Mouse (Mus musculus) forebrain, embryonic 14.5 days (tissue): ENCODE data around the gene 4930558K02Rik. TPM values are rescaled to one million over a fixed set of nuclear protein-coding genes. Genes with fewer than 3 reads are reported as not detected.

ENCODE experiments used
- ATAC-seq: fragments of 200-750 bp; cut with Nextera tagmentation; 2 replicates; pipeline ENCODE4 v1.8.0; 2017; ENCODE audit warnings: mild to moderate bottlenecking, moderate library complexity
- DNase-seq: peaks from one replicate; pipeline ENCODE4 v3.0.0-alpha.2; 2015; ENCODE audit warnings: low spot score
- H3K27ac ChIP-seq: fragments of 300-500 bp; sonication (generic); 2 replicates; pipeline ENCODE4 v1.5.1; 2014; ENCODE audit warnings: low read depth, mild to moderate bottlenecking, control low read depth, low read length, moderate library complexity
- H3K27me3 ChIP-seq: fragments of 300-500 bp; sonication (generic); replicated peaks from 2 replicates; pipeline ENCODE4 v1.6.1; 2014; ENCODE audit warnings: low read length, control low read depth, mixed read lengths; ENCODE audit not compliant: control insufficient read depth, insufficient read depth
- H3K36me3 ChIP-seq: fragments of 300-500 bp; sonication (generic); 2 replicates; pipeline ENCODE4 v1.6.1; 2014; ENCODE audit warnings: low read length, control low read depth; ENCODE audit not compliant: control insufficient read depth, insufficient read depth
- H3K4me1 ChIP-seq: fragments of 300-500 bp; sonication (generic); 2 replicates; pipeline ENCODE4 v1.6.1; 2014; ENCODE audit warnings: antibody characterized with exemption, low read length, control low read depth; ENCODE audit not compliant: control insufficient read depth, insufficient read depth
- H3K4me2 ChIP-seq: fragments of 300-500 bp; sonication (generic); 2 replicates; pipeline ENCODE4 v1.6.1; 2014; ENCODE audit warnings: mild to moderate bottlenecking, control low read depth, low read length
- H3K4me3 ChIP-seq: fragments of 300-500 bp; sonication (generic); 2 replicates; pipeline ENCODE4 v1.5.1; 2014; ENCODE audit warnings: low read depth, low read length, control low read depth
- H3K9ac ChIP-seq: fragments of 300-500 bp; sonication (generic); 2 replicates; pipeline ENCODE4 v1.6.1; 2014; ENCODE audit warnings: mild to moderate bottlenecking, low read length, control low read depth, moderate library complexity
- H3K9me3 ChIP-seq: fragments of 300-500 bp; sonication (generic); replicated peaks from 2 replicates; pipeline ENCODE4 v1.6.1; 2016; ENCODE audit warnings: low read length, control low read depth, mixed read lengths; ENCODE audit not compliant: control insufficient read depth
- WGBS: fragments of 180-500 bp; shearing (Covaris S2); extraction: QIAGEN DNeasy Blood & Tissue Kit; methylation state at CpG from one replicate; pipeline ENCODE4 v1.1.7; 2014; 5-methylcytosine and 5-hydroxymethylcytosine counted together
- polyA plus RNA-seq: library from polyadenylated mRNA; unstranded; fragments of >200 nt; fragmentation: Nextera tagmentation; extraction: Ambion mirVana; gene quantifications from 2 replicates; pipeline ENCODE4 v1.2.1, GENCODE M21; 2014

Gene 4930558K02Rik
- polyA plus RNA-seq, 1 experiment from 2014 or later = 0.18 TPM

- 94% methylated on average over 2 of the region's 2 CpGs for WGBS
- no peak overlapping the region for H3K4me3 ChIP-seq
Observed at GRCm38 (mm10) chr1:161967936-161968335, 11.5 kb downstream of the 4930558K02Rik start.

GRCm38 (mm10) chr1:161962465-161963377 is 16.7 kb downstream of the 4930558K02Rik start:
- WGBS = 50% methylated on average over 3 of the region's 3 CpGs
- ATAC-seq (peak; percentile 73; the same call in 1 of the 2 replicates), DNase-seq (peak; percentile 58)

More at GRCm38 (mm10) chr1:161967936-161968335, 11.5 kb downstream of the 4930558K02Rik start:
- Histone ChIP-seq H3K9me3 (no peaks in the 10 kb centered on the region), H3K9ac (no peak overlapping the region), H3K4me2 (no peak overlapping the region), H3K4me1 (peaks cover 7% of the 10 kb centered on the region; the same call in 1 of the 2 replicates), H3K27ac (no peak overlapping the region), H3K27me3 (no peaks in the 10 kb centered on the region), H3K36me3 (no peaks in the 10 kb centered on the region)
- no peak for ATAC-seq
- no peak for DNase-seq

GRCm38 (mm10) chr1:161957964-161958950 is 21.2 kb downstream of the 4930558K02Rik start:
- 86% methylated on average over 19 of the region's 19 CpGs for WGBS
- DNase-seq (no peak), ATAC-seq (no peak)
- Histone ChIP-seq H3K4me3 (no peak overlapping the region), H3K36me3 (no peaks in the 10 kb centered on the region), H3K27ac (no peak overlapping the region), H3K9me3 (no peaks in the 10 kb centered on the region), H3K27me3 (no peaks in the 10 kb centered on the region), H3K4me1 (no peaks in the 10 kb centered on the region), H3K4me2 (no peak overlapping the region), H3K9ac (no peak overlapping the region)

More at GRCm38 (mm10) chr1:161962465-161963377, 16.7 kb downstream of the 4930558K02Rik start:
- no peaks in the 10 kb centered on the region for H3K36me3 ChIP-seq
- H3K27me3 ChIP-seq = no peaks in the 10 kb centered on the region
- no peaks in the 10 kb centered on the region for H3K9me3 ChIP-seq
- no peak overlapping the region for H3K4me3 ChIP-seq
- no peak overlapping the region for H3K9ac ChIP-seq
- H3K27ac ChIP-seq = no peak overlapping the region
- no peaks in the 10 kb centered on the region for H3K4me1 ChIP-seq
- no peak overlapping the region for H3K4me2 ChIP-seq

- Histone ChIP-seq H3K9me3 (no peaks in the 10 kb centered on the region), H3K4me2 (no peak overlapping the region), H3K9ac (no peak overlapping the region), H3K4me1 (no peaks in the 10 kb centered on the region), H3K27me3 (no peaks in the 10 kb centered on the region), H3K4me3 (no peak overlapping the region), H3K36me3 (no peaks in the 10 kb centered on the region), H3K27ac (no peak overlapping the region)
- DNase-seq (no peak), ATAC-seq (no peak)
- 75% methylated on average over 5 of the region's 5 CpGs for WGBS
Observed at GRCm38 (mm10) chr1:161955846-161956245, 23.6 kb downstream of the 4930558K02Rik start.

GRCm38 (mm10) chr1:161952599-161952998 is 26.8 kb downstream of the 4930558K02Rik start:
- no peaks in the 10 kb centered on the region for H3K36me3 ChIP-seq
- DNase-seq (no peak), ATAC-seq (no peak)
- H3K27me3 ChIP-seq = no peaks in the 10 kb centered on the region
- no peak overlapping the region for H3K27ac ChIP-seq
- WGBS = 52% methylated on average over 1 of the region's 1 CpGs
- H3K4me2 ChIP-seq = no peak overlapping the region
- H3K9me3 ChIP-seq = no peaks in the 10 kb centered on the region
- H3K9ac ChIP-seq = no peak overlapping the region
- no peaks in the 10 kb centered on the region for H3K4me1 ChIP-seq
- H3K4me3 ChIP-seq = no peak overlapping the region

- H3K27ac ChIP-seq = no peak overlapping the region
- H3K36me3 ChIP-seq = no peaks in the 10 kb centered on the region
- H3K27me3 ChIP-seq = no peaks in the 10 kb centered on the region
- H3K4me1 ChIP-seq = no peaks in the 10 kb centered on the region
- no peak overlapping the region for H3K4me2 ChIP-seq
- ATAC-seq (no peak), DNase-seq (no peak)
- no peak overlapping the region for H3K4me3 ChIP-seq
- 75% methylated on average over 5 of the region's 5 CpGs for WGBS
- H3K9ac ChIP-seq = no peak overlapping the region
- no peaks in the 10 kb centered on the region for H3K9me3 ChIP-seq
Observed at GRCm38 (mm10) chr1:161951009-161951779, 28.2 kb downstream of the 4930558K02Rik start.

- Histone ChIP-seq H3K27me3 (no peaks in the 10 kb centered on the region), H3K36me3 (no peaks in the 10 kb centered on the region), H3K4me2 (no peak overlapping the region), H3K9me3 (no peaks in the 10 kb centered on the region), H3K4me3 (no peak overlapping the region), H3K4me1 (no peaks in the 10 kb centered on the region), H3K9ac (no peak overlapping the region), H3K27ac (no peak overlapping the region)
- WGBS = 73% methylated on average over 2 of the region's 2 CpGs
- ATAC-seq (no peak), DNase-seq (no peak)
Observed at GRCm38 (mm10) chr1:161942082-161942481, 37.4 kb downstream of the 4930558K02Rik start.

- 90% methylated on average over 4 of the region's 4 CpGs for whole genome bisulfite sequencing
- Histone ChIP-seq H3K27me3 (no peaks in the 10 kb centered on the region), H3K9me3 (no peaks in the 10 kb centered on the region), H3K36me3 (no peaks in the 10 kb centered on the region), H3K4me3 (no peak overlapping the region), H3K9ac (no peak overlapping the region), H3K27ac (no peak overlapping the region), H3K4me2 (no peak overlapping the region), H3K4me1 (no peaks in the 10 kb centered on the region)
- DNase-seq (no peak), ATAC-seq (no peak)
Observed at GRCm38 (mm10) chr1:161932286-161932685, 47.1 kb downstream of the 4930558K02Rik start.
